Mouse (Mus musculus) myocyte (in vitro differentiated cells): ENCODE results near the gene Junb.

Experiments used
- MAX ChIP-seq: IDR thresholded peaks from one replicate; pipeline ENCODE4 v1.6.1; 2011; ENCODE audit warnings: low read depth, mild to moderate bottlenecking, control low read depth
- POLR2A ChIP-seq: IDR thresholded peaks from one replicate; pipeline ENCODE4 v1.6.1; 2011; ENCODE audit warnings: low read depth, mild to moderate bottlenecking, control low read depth, moderate library complexity; ENCODE audit not compliant: insufficient read length
- TCF12 ChIP-seq: IDR thresholded peaks from one replicate; pipeline ENCODE4 v1.6.1; 2011; ENCODE audit warnings: mild to moderate bottlenecking, control low read depth; ENCODE audit not compliant: poor library complexity, insufficient read depth, severe bottlenecking
- USF1 ChIP-seq: IDR thresholded peaks from one replicate; pipeline ENCODE4 v1.6.1; 2011; ENCODE audit warnings: low read depth, mild to moderate bottlenecking, control low read depth, moderate library complexity

GRCm38 (mm10) chr8:84968650-84969049 is 9.9 kb downstream of the Junb start:
- no peak for TF ChIP-seq USF1
- TF ChIP-seq MAX: no peak
- no peak for TF ChIP-seq TCF12
- TF ChIP-seq POLR2A: no peak
